Mouse (Mus musculus) adrenal gland, postnatal 0 days (tissue): Measurements from ENCODE around the gene Hba-x. TPM values are rescaled to one million over a fixed set of nuclear protein-coding genes. Genes with fewer than 3 reads are reported as not detected.

Source experiments
- polyA plus RNA-seq: library from polyadenylated mRNA; unstranded; fragments of >200 nt; fragmentation: Nextera tagmentation; extraction: Ambion mirVana; gene quantifications from 2 replicates; pipeline ENCODE4 v1.2.1, GENCODE M21; 2015

The Hba-x gene
- 0.76 and 2.2 TPM in 2 replicates for polyA plus RNA-seq

DNA sequence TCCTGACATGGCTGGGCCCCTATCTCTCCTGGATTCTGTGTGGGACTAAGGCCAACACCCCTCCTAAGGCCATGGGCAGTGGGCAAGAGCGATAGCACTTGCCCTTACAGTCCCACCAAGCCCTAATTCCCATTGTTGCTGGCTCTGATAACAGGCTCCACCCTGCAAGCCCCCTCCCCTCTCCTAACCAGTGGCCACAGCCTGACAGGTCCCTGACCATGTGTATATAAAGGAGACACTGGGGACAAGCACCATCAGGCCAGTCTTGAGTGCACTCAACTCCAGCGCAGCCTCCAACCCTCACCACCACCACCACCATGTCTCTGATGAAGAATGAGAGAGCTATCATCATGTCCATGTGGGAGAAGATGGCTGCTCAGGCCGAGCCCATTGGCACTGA, at the start of gene Hba-x:
Gene Hba-x, plus strand, starts transcription at position 54 of the 400 bp plus-strand sequence.

DNA sequence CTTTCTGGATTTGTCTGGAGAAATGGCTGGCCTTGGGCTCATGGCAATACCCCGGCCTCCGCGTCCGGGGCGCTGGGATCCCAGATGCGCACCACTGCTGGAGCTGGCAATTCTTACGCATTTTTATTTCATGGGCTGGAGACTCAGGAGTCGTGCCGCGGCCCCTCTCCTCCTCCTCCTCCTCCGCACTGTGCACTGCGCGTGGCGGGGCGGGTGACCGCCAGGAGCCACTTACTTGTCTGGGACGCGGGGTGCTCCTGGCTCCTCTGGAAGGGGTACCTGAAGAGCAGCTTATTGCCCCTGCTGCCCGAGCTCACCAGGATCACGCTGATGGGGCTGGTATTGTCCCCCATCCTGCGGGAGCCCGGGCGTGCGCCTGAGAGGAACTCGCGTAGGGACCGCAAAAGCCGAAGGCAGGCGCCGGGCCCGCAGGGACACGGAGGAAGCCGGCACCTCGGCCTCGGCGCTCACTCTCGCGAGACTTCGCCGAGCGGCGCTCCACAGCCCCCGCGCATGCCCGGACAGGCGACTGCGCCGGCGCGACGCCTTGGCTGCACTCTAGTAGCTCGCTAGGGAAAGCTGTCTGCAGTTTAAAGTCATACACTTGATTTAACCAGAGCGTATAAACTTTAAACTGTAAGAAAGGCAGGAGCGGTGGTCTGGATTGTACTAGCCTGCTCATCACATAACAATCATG, 8.9 kb upstream of the Hba-x start, which contains the start of gene Nprl3:
Gene Nprl3, minus strand, starts transcription at position 520 of the 697 bp plus-strand sequence.

DNA sequence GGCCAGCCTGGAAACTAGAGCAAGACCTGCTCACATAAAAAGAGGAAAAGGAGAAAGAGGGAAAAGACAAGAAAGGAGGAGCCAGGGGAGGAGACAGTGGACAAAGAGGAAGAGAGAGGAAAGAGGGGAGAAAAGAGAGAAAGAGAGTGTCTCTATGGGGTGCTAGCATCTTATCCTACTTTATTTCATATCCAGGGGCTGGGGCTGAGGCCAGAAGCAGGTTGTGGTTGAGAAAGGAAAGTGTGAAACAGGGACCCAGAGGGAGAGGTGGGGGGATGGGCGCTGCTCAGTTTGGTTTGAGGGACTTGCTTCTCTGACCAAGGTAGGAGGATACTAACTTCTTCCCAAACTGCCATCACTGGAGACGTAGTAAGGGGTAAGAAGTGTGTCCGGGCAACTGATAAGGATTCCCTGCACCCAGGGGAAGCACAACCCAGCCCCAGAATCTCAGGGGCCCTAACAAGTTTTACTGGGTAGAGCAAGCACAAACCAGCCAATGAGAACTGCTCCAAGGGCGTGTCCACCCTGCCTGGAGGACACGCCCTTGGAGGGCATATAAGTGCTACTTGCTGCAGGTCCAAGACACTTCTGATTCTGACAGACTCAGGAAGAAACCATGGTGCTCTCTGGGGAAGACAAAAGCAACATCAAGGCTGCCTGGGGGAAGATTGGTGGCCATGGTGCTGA, 7.0 kb downstream of the Hba-x start, which contains the start of gene Hba-a1:
Gene Hba-a1, plus strand, starts transcription at position 421 of the 687 bp plus-strand sequence.

DNA sequence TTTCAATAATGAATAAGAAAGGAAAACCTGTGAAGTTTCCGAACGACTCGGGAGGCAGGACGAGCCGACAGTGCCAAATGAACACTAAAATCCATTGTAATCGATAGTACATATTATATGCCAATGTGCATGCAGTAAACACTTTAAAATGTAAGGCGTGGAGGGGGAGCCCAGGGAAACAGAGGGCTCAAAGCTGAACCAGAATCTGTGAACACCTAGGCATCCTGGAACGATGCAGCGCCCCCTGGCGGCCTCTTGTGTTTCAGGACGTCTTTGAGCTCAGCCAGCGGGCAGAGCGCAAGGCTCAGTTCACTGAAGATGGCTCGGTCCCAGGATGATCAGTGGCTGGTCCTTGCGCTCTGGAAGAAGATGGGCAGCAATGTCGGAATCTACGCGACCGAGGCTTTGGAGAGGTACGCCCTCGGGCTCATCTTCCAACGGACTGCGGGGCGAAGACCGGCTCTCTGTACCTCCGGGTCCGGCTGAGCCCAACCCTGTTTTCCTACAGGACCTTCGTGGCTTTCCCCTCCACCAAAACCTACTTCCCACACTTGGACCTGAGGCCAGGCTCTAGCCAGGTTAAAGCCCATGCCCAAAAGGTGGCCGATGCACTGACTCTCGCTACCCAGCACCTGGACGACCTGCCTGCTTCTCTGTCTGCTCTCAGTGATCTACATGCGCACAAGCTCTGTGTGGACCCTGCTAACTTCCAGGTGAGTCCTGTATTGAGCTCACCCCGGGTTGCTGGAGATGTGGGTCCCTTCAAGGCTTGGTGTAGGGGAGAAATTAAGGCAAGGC, 10.7 kb downstream of the Hba-x start, which contains the start of gene Hbq1b:
Gene Hbq1b, plus strand, starts transcription at position 271 of the 798 bp plus-strand sequence.

DNA sequence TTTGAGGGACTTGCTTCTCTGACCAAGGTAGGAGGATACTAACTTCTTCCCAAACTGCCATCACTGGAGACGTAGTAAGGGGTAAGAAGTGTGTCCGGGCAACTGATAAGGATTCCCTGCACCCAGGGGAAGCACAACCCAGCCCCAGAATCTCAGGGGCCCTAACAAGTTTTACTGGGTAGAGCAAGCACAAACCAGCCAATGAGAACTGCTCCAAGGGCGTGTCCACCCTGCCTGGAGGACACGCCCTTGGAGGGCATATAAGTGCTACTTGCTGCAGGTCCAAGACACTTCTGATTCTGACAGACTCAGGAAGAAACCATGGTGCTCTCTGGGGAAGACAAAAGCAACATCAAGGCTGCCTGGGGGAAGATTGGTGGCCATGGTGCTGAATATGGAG, 20.0 kb downstream of the Hba-x start, which contains the start of gene Hba-a2:
Gene Hba-a2, plus strand, starts transcription at position 287 of the 400 bp plus-strand sequence.

DNA sequence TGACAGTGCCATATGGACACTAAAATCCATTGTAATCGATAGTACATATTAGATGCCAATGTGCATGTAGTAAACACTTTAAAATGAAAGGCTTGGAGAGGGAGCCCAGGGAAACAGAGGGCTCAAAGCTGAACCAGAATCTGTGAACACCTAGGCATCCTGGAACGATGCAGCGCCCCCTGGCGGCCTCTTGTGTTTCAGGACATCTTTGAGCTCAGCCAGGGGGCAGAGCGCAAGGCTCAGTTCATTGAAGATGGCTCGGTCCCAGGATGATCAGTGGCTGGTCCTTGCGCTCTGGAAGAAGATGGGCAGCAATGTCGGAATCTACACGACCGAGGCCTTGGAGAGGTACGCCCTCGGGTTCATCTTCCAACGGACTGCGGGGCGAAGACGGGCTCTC, 23.7 kb downstream of the Hba-x start, which contains the start of gene Hbq1a:
Gene Hbq1a, plus strand, starts transcription at position 205 of the 400 bp plus-strand sequence.

Other genes starting within 250 kb of the Hba-x start
- gene Il9r, start 76.1 kb upstream of the Hba-x start, polyA plus RNA-seq = 0.25 and 0.32 TPM in 2 replicates
- 54.3 and 85.1 TPM in 2 replicates for gene Snrnp25, start 71.0 kb upstream of the Hba-x start, polyA plus RNA-seq
- gene Rhbdf1, start 54.1 kb upstream of the Hba-x start, polyA plus RNA-seq = 38.0 and 45.8 TPM in 2 replicates
- 31.8 and 38.2 TPM in 2 replicates for gene Mpg, start 49.9 kb upstream of the Hba-x start, polyA plus RNA-seq
- gene Nprl3, start 8.7 kb upstream of the Hba-x start, polyA plus RNA-seq = 26.1 and 45.7 TPM in 2 replicates
- 5,004 and 6,789 TPM in 2 replicates for gene Hba-a1, start 7.1 kb downstream of the Hba-x start, polyA plus RNA-seq
- 6.0 and 6.7 TPM in 2 replicates for gene Hbq1b, start 10.6 kb downstream of the Hba-x start, polyA plus RNA-seq
- gene Hba-a2, start 20.1 kb downstream of the Hba-x start, polyA plus RNA-seq = 12,058 and 16,203 TPM in 2 replicates
- gene Hbq1a, start 23.7 kb downstream of the Hba-x start, polyA plus RNA-seq = 0.72 and 0.87 TPM in 2 replicates
- 5.6 and 8.0 TPM in 2 replicates for gene Sh3pxd2b, start 71.4 kb downstream of the Hba-x start, polyA plus RNA-seq
- gene Ubtd2, start 179.0 kb downstream of the Hba-x start, polyA plus RNA-seq = 20.8 and 26.3 TPM in 2 replicates